Mouse (Mus musculus) bone marrow, adult 2 months (tissue): Measurements from ENCODE around the gene Gtpbp8.

ENCODE experiments used
- CTCF ChIP-seq: fragments of 200-500 bp; IDR thresholded peaks from 2 replicates; pipeline ENCODE4 v1.5.1; 2011; ENCODE audit warnings: low read length, control low read depth; ENCODE audit not compliant: control insufficient read depth, insufficient read depth
- POLR2A ChIP-seq: fragments of 200-500 bp; IDR thresholded peaks from 2 replicates; pipeline ENCODE4 v1.6.1; 2011; ENCODE audit warnings: low read depth, mild to moderate bottlenecking, control low read depth, low read length, borderline replicate concordance; ENCODE audit not compliant: control insufficient read depth

GRCm38 (mm10) chr16:44717838-44718237 lies 28.3 kb downstream of the Gtpbp8 start:
- TF ChIP-seq CTCF (no peak), POLR2A (no peak)
